Mouse (Mus musculus) heart, adult 2 months (tissue): ENCODE data around the gene Map3k12. TPM values are rescaled to one million over a fixed set of nuclear protein-coding genes. Genes with fewer than 3 reads are reported as not detected.

ENCODE experiments used
- DNase-seq, 2 experiments: peaks; one replicate each; pipeline ENCODE4 v3.0.0; 2021
- H3K27ac ChIP-seq: fragments of 200-600 bp; 2 replicates; pipeline ENCODE4 v1.8.1; 2022
- H3K27me3 ChIP-seq: fragments of 200-500 bp; 2 replicates; pipeline ENCODE4 v1.6.1; 2012; ENCODE audit warnings: mild to moderate bottlenecking, low read length, inconsistent platforms, mixed read lengths; ENCODE audit not compliant: control insufficient read depth, insufficient read depth
- H3K36me3 ChIP-seq: fragments of 200-500 bp; 2 replicates; pipeline ENCODE4 v1.6.1; 2012; ENCODE audit warnings: low read length, inconsistent platforms; ENCODE audit not compliant: control insufficient read depth, insufficient read depth
- H3K4me1 ChIP-seq: fragments of 200-500 bp; 2 replicates; pipeline ENCODE4 v1.6.1; 2011; ENCODE audit warnings: low read length; ENCODE audit not compliant: control insufficient read depth, insufficient read depth
- H3K4me3 ChIP-seq: fragments of 200-600 bp; 2 replicates; pipeline ENCODE4 v1.8.1; 2022
- H3K79me2 ChIP-seq: fragments of 200-500 bp; replicated peaks from 2 replicates; pipeline ENCODE4 v1.6.1; 2012; ENCODE audit warnings: mild to moderate bottlenecking, inconsistent platforms, low read length, moderate library complexity, mixed read lengths; ENCODE audit not compliant: control insufficient read depth, insufficient read depth
- H3K9ac ChIP-seq: fragments of 200-500 bp; 2 replicates; pipeline ENCODE4 v1.6.1; 2012; ENCODE audit warnings: low read depth, mild to moderate bottlenecking, control low read depth, inconsistent platforms, low read length, mixed read lengths
- CTCF ChIP-seq: fragments of 200-600 bp; IDR thresholded peaks from 2 replicates; pipeline ENCODE4 v1.8.1; 2022; ENCODE audit warnings: antibody characterized with exemption, mild to moderate bottlenecking, moderate library complexity
- EP300 ChIP-seq: fragments of 200-500 bp; IDR thresholded peaks from 2 replicates; pipeline ENCODE4 v1.6.1; 2011; ENCODE audit warnings: low read depth, low read length, control low read depth; ENCODE audit not compliant: insufficient read depth
- POLR2A ChIP-seq: fragments of 200-500 bp; IDR thresholded peaks from 2 replicates; pipeline ENCODE4 v1.6.1; 2011; ENCODE audit warnings: mild to moderate bottlenecking, low read depth, low read length, control low read depth; ENCODE audit not compliant: insufficient read depth
- WGBS: fragments of 180-500 bp; shearing (Covaris S2); methylation state at CpG from one replicate; pipeline ENCODE4 v1.1.7; 2018; 5-methylcytosine and 5-hydroxymethylcytosine counted together
- intact Hi-C: fragments of 180-260 bp; cut with DNase I; formaldehyde crosslinking; loops from one replicate; pipeline ENCODE4 v1.15.1; 2025
- polyA plus RNA-seq: library from polyadenylated mRNA; depleted of rRNA; stranded (reverse); fragments of >200 nt; gene quantifications from 2 replicates; pipeline ENCODE4 v1.2.3, GENCODE M21; 2012
- total RNA-seq, 2 experiments: library from RNA; stranded (reverse); gene quantifications; 2 replicates each; pipeline ENCODE4 v1.2.3; 2021

Gene Map3k12
- total and polyA plus RNA-seq, 3 experiments, result 2.1 to 4.1 (median 2.4) TPM

GRCm38 (mm10) chr15:102552599-102552998 is 35.7 kb upstream of the Map3k12 start:
- H3K79me2 ChIP-seq, result no peaks in the 10 kb centered on the region
- DNase-seq, result no peak
- WGBS, result 88% methylated on average over 5 of the region's 5 CpGs

DNA sequence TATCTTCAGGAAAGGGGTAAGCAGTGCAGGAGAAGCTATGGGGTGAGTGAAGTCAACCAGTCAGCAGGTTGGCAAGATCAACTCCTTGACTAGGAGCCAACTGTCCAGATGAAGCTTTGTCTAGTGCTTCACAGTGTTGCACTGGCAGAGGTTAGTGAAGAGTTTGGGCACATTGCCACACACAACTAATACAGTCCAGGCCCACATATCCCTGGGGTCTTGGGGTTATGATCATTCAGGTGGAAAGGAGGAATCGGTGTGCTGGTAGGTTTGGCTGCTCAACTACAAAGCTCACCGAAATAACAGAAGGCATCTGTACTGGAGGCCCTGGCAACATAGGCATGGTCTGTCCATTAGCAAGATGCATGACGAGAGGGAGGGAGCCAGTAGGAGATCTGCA is 30.6 kb upstream of the Map3k12 start:
- TF ChIP-seq CTCF (no peak), POLR2A (no peak), EP300 (no peak)
- Histone ChIP-seq H3K9ac (no peak overlapping the region), H3K4me3 (no peak overlapping the region), H3K79me2 (no peaks in the 10 kb centered on the region), H3K27ac (peak overlapping the region; percentile 54), H3K27me3 (no peaks in the 10 kb centered on the region), H3K4me1 (peaks cover 6% of the 10 kb centered on the region; the same call in 1 of the 2 replicates), H3K36me3 (peaks cover 9% of the 10 kb centered on the region)
- DNase-seq, result peak in 1 of 2 experiments; percentile 38
- intact Hi-C loops, result loop anchor here (5.0 kb wide), 2 partner anchors 75 to 120 kb away; no protein-coding TSS in a partner anchor
- WGBS, result 68% methylated on average over 3 of the region's 3 CpGs

More at GRCm38 (mm10) chr15:102552599-102552998, 35.7 kb upstream of the Map3k12 start:
- no peak overlapping the region for H3K4me3 ChIP-seq
- intact Hi-C loops, result no loop called here
- no peak overlapping the region for H3K27ac ChIP-seq
- peaks cover 4% of the 10 kb centered on the region for H3K36me3 ChIP-seq
- no peak overlapping the region for H3K9ac ChIP-seq
- H3K27me3 ChIP-seq, result no peaks in the 10 kb centered on the region
- peaks cover under 1% of the 10 kb centered on the region; the same call in 1 of the 2 replicates for H3K4me1 ChIP-seq
- no peak for TF ChIP-seq EP300
- no peak for TF ChIP-seq POLR2A
- TF ChIP-seq CTCF, result no peak

- H3K27me3 ChIP-seq, result no peaks in the 10 kb centered on the region
- TF ChIP-seq EP300 (0 out of 2 replicates have a peak, but pooled peaks have one; percentile 68), POLR2A (no peak)
- WGBS, result 57% methylated on average over 3 of the region's 3 CpGs
- H3K4me1 ChIP-seq, result peaks cover 6% of the 10 kb centered on the region; the same call in 1 of the 2 replicates
- H3K79me2 ChIP-seq, result no peaks in the 10 kb centered on the region
- DNase-seq, result peak; percentile 54 to 73
- peak overlapping the region; percentile 54 for H3K27ac ChIP-seq
- intact Hi-C loops, result loop anchor here (5.0 kb wide), 2 partner anchors 75 to 120 kb away; no protein-coding TSS in a partner anchor
- no peak overlapping the region for H3K9ac ChIP-seq
- H3K4me3 ChIP-seq, result no peak overlapping the region
- peaks cover 9% of the 10 kb centered on the region for H3K36me3 ChIP-seq
Measured at GRCm38 (mm10) chr15:102546677-102547427, 30.0 kb upstream of the Map3k12 start.

GRCm38 (mm10) chr15:102546246-102546645 is 29.4 kb upstream of the Map3k12 start:
- TF ChIP-seq CTCF (no peak), EP300 (no peak), POLR2A (no peak)
- DNase-seq, result no peak
- intact Hi-C loops, result loop anchor here (5.0 kb wide), 2 partner anchors 76 to 121 kb away; no protein-coding TSS in a partner anchor
- peaks cover 9% of the 10 kb centered on the region for H3K36me3 ChIP-seq
- H3K9ac ChIP-seq, result no peak overlapping the region
- no peak overlapping the region for H3K4me3 ChIP-seq
- peaks cover 6% of the 10 kb centered on the region; the same call in 1 of the 2 replicates for H3K4me1 ChIP-seq
- 88% methylated on average over 3 of the region's 3 CpGs for WGBS
- peak overlapping the region; percentile 54 for H3K27ac ChIP-seq
- no peaks in the 10 kb centered on the region for H3K79me2 ChIP-seq
- no peaks in the 10 kb centered on the region for H3K27me3 ChIP-seq

GRCm38 (mm10) chr15:102544801-102545200 is 27.9 kb upstream of the Map3k12 start:
- intact Hi-C loops, result loop anchor here (5.0 kb wide), 2 partner anchors 78 to 122 kb away; no protein-coding TSS in a partner anchor
- H3K4me3 ChIP-seq, result no peak overlapping the region
- DNase-seq, result no peak
- H3K79me2 ChIP-seq, result no peaks in the 10 kb centered on the region
- H3K9ac ChIP-seq, result no peak overlapping the region
- H3K27me3 ChIP-seq, result no peaks in the 10 kb centered on the region
- no peak overlapping the region for H3K27ac ChIP-seq
- peaks cover 6% of the 10 kb centered on the region; the same call in 1 of the 2 replicates for H3K4me1 ChIP-seq
- 92% methylated on average over 4 of the region's 4 CpGs for WGBS
- TF ChIP-seq CTCF, result no peak
- no peak for TF ChIP-seq EP300
- no peak for TF ChIP-seq POLR2A
- peaks cover 9% of the 10 kb centered on the region for H3K36me3 ChIP-seq

GRCm38 (mm10) chr15:102533926-102534325 is 17.1 kb upstream of the Map3k12 start:
- no peaks in the 10 kb centered on the region for H3K79me2 ChIP-seq
- H3K4me1 ChIP-seq, result no peaks in the 10 kb centered on the region
- H3K27me3 ChIP-seq, result no peaks in the 10 kb centered on the region
- 98% methylated on average over 7 of the region's 7 CpGs for WGBS
- DNase-seq, result no peak
- H3K9ac ChIP-seq, result no peak overlapping the region
- H3K4me3 ChIP-seq, result no peak overlapping the region
- intact Hi-C loops, result no loop called here
- peaks cover 17% of the 10 kb centered on the region for H3K36me3 ChIP-seq
- TF ChIP-seq CTCF, result no peak
- no peak for TF ChIP-seq EP300
- no peak for TF ChIP-seq POLR2A
- no peak overlapping the region for H3K27ac ChIP-seq
